Mouse (Mus musculus) testis, postnatal 14 days (tissue): ENCODE measurements around the gene Pak6.

Source experiments
- DNase-seq: peaks from one replicate; pipeline ENCODE4 v3.0.0; 2021; ENCODE audit warnings: low spot score

Pak6 gene

GRCm38 (mm10) chr2:118729194-118729593, 66.1 kb downstream of the Pak6 start:
- DNase-seq: no peak

GRCm38 (mm10) chr2:118729816-118730621, 66.9 kb downstream of the Pak6 start:
- DNase-seq: peak; percentile 70

- DNase-seq: peak; percentile 55
These were observed 67.5 kb downstream of the Pak6 start for GRCm38 (mm10) chr2:118730622-118730915.

GRCm38 (mm10) chr2:118731981-118732380, 68.9 kb downstream of the Pak6 start:
- DNase-seq: no peak

GRCm38 (mm10) chr2:118733341-118733740, 70.2 kb downstream of the Pak6 start:
- no peak for DNase-seq

GRCm38 (mm10) chr2:118740341-118740740, 77.2 kb downstream of the Pak6 start:
- no peak for DNase-seq

- DNase-seq: no peak
These were observed 78.1 kb downstream of the Pak6 start for GRCm38 (mm10) chr2:118741183-118741582.

- DNase-seq: no peak
These were observed 80.3 kb downstream of the Pak6 start for GRCm38 (mm10) chr2:118743261-118743943.

GRCm38 (mm10) chr2:118744621-118745020, 81.5 kb downstream of the Pak6 start:
- DNase-seq: no peak

- DNase-seq: peak; percentile 93
These were observed 82.3 kb downstream of the Pak6 start, which contains the start of gene Inafm2 for GRCm38 (mm10) chr2:118745232-118745884. Gene Inafm2, plus strand, starts transcription at chr2:118745758.

GRCm38 (mm10) chr2:118745915-118746901, 83.1 kb downstream of the Pak6 start:
- peak; percentile 67 for DNase-seq

- no peak for DNase-seq
These were observed 84.3 kb downstream of the Pak6 start for GRCm38 (mm10) chr2:118747301-118747960.
